Mouse (Mus musculus): Measurements from ENCODE around the gene Olfr1269. TPM values are rescaled to one million over a fixed set of nuclear protein-coding genes. Genes with fewer than 3 reads are reported as not detected.

The Olfr1269 gene
- not detected for total RNA-seq (2021)

DNA sequence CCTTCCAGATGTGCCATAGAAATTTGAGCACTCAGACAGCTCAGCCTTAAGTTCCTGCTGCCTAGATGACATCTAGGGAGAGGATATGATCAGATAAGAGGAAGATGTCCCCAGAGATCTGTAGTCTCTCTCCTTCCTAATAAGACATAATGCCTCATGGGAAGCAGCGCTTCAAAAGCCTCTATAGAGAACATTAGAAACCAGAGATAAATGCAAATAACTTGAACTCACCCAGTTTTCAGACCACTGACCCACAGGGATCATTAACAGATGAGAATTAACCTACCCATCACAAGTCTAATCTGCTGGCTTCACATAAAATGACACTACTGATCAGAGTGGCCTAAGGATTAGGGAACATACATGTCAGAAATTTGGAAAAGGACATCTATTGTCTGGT lies at the start of gene Olfr1269:
Gene Olfr1269 (minus strand): TSS at position 101 of the 400 bp plus-strand sequence.
- DNase-seq: no peak

DNA sequence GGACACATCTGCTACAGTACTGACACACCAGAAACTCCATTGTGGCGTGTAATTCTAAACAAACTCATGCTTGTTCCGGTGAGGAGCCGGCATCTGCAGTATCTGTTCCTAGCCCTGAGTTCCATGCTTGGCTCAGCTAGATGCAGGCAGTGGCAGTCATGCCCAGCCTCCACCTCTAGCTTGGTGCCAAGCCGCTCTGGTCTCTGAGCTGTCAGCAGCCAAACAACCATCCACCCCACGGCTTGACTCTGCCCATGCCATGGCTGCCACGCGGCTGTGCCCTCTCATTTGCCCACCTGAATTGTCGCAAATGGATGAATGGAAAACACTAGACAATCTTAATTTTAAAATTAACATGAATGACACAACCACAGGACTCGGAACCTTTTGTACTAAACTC lies 32.7 kb upstream of the Olfr1269 start:
- DNase-seq: no peak

DNA sequence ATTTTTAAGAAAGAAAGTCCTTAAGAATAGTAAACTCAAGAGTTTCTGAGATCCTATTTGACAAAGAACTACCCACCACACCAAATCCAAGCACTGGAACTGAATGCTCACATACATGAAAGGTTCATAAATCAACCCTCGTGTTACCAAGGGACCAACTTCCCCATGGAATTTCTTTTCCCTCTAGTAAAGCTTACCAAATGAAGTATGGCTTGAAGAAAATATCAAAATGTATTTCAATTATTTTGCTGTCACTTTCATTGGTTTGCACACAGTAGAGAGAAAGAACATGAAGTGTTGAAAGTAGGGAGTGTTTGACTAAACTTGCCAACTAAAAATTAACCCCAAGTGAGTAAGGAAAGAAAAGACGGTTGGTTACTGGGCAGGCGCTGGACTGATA lies 31.8 kb upstream of the Olfr1269 start, which contains the start of gene Olfr1270:
Gene Olfr1270 (minus strand): TSS at position 101 of the 400 bp plus-strand sequence.
- no peak for DNase-seq

DNA sequence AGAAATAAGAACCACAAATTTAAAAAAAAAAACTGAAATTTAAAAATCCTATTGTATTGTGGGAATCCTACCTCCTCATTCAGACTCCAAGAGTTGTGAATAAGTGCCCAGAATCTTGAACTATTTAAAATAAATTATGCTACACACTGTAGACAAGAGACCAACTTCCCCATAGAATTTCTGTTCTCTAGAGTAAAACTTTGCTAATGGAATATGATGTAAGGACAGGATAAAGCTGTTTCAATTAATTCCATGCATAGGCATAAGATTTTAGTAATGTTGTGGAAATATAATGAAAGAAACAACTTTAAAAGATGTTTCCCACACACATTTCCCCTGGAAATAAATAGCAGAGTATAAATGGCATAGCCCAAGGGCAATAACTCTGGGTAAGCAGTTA lies 21.0 kb upstream of the Olfr1269 start, which contains the start of gene Olfr32:
Gene Olfr32 (minus strand): TSS at position 101 of the 400 bp plus-strand sequence.
- DNase-seq: no peak

DNA sequence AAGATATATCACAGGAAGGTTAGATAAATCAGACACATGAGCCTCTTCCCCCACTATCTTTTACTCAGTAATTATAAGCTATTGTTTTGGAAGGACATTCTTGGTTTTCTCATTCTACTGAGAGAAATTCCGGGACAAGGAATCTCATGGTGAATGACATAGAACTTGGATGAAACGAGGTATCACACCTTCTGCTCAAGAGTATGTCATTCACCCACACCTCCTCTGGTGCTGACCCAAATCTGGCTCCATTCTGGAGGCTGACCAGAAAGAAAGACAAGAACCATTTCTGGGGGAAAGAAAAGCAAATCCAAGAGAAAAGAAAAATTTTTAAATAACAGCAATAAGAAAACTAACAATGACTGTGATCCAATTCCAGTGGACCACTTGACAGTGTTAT lies 51.1 kb downstream of the Olfr1269 start:
- no peak for DNase-seq

Other genes with a start within 250 kb of the Olfr1269 start
- gene Olfr1257, start 243.0 kb downstream of the Olfr1269 start, total RNA-seq (2021): not detected
- not detected for gene Olfr1258, start 194.1 kb downstream of the Olfr1269 start, total RNA-seq (2021)
- gene Olfr1259, start 172.7 kb downstream of the Olfr1269 start, total RNA-seq (2021): not detected
- gene Olfr1260, start 147.1 kb downstream of the Olfr1269 start, total RNA-seq (2021): not detected
- gene Olfr1261, start 130.2 kb downstream of the Olfr1269 start, total RNA-seq (2021): not detected
- not detected for gene Olfr1262, start 121.3 kb downstream of the Olfr1269 start, total RNA-seq (2021)
- gene Olfr1263, start 109.3 kb downstream of the Olfr1269 start, total RNA-seq (2021): not detected
- gene Olfr1264, start 95.8 kb downstream of the Olfr1269 start, total RNA-seq (2021): not detected
- not detected for gene Olfr1265, start 86.1 kb downstream of the Olfr1269 start, total RNA-seq (2021)
- gene Olfr140, start 57.8 kb downstream of the Olfr1269 start, total RNA-seq (2021): not detected
- not detected for gene Olfr32, start 20.9 kb upstream of the Olfr1269 start, total RNA-seq (2021)
- not detected for gene Olfr1270, start 31.7 kb upstream of the Olfr1269 start, total RNA-seq (2021)
- under 1 TPM in 1 of 2 experiments, not detected in 1; 0.22 TPM for gene Olfr1506, start 103.1 kb upstream of the Olfr1269 start, total RNA-seq (2021)
- gene Olfr142, start 136.2 kb upstream of the Olfr1269 start, total RNA-seq (2021): not detected
- not detected for gene Olfr1271, start 149.6 kb upstream of the Olfr1269 start, total RNA-seq (2021)
- not detected for gene Olfr1272, start 171.4 kb upstream of the Olfr1269 start, total RNA-seq (2021)
- not detected for gene Gm13769, start 200.8 kb upstream of the Olfr1269 start, total RNA-seq (2021)